Mouse (Mus musculus) E14TG2a.4 (cell line): Measurements from ENCODE around the gene Ets1.

Experiments used
- H3K27me3 ChIP-seq: 2 replicates; pipeline ENCODE4 v1.6.1; 2014; ENCODE audit warnings: low read length, control low read depth; ENCODE audit not compliant: insufficient read depth
- H3K36me3 ChIP-seq: 2 replicates; pipeline ENCODE4 v1.6.1; 2014; ENCODE audit warnings: low read length, control low read depth; ENCODE audit not compliant: insufficient read depth
- H3K4me1 ChIP-seq: replicated peaks from 2 replicates; pipeline ENCODE4 v1.6.1; 2014; ENCODE audit warnings: low read depth, low read length, control low read depth
- H3K4me3 ChIP-seq: replicated peaks from 2 replicates; pipeline ENCODE4 v1.5.1; 2014; ENCODE audit warnings: mild to moderate bottlenecking, low read length
- H3K9me3 ChIP-seq: 2 replicates; pipeline ENCODE4 v1.6.1; 2014; ENCODE audit warnings: low read length, control low read depth
- CTCF ChIP-seq: conservative IDR thresholded peaks from 2 replicates; pipeline ENCODE4 v1.5.1; 2014; ENCODE audit warnings: low read length
- NANOG ChIP-seq: IDR thresholded peaks from 2 replicates; pipeline ENCODE4 v1.6.1; 2014; ENCODE audit warnings: borderline replicate concordance, low read length, mixed read lengths
- POU5F1 ChIP-seq: IDR thresholded peaks from 2 replicates; pipeline ENCODE4 v1.6.1; 2014; ENCODE audit warnings: low read length, borderline replicate concordance

Gene Ets1

DNA sequence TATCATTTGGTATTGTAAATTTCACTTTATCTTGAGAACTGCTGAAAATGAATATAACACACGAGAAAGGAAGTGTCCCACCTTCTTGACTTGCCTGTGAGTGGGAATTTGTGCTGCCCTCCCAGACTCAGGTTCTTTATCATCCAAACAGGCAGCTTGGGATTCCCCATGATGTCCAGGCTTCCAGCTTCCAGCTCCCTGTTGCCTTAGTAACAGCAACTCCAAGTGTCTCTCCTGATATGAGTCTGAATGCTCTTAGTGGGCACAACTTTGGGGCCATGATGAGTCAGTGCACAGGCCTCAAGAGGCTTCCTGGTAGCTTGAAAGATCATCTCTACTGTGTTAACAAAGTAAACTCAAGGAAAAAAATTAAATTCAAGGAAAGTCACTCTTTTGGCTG, 142.8 kb downstream of the Ets1 start:
- H3K9me3 ChIP-seq: no peaks in the 10 kb centered on the region
- H3K36me3 ChIP-seq: no peaks in the 10 kb centered on the region
- no peak overlapping the region for H3K4me3 ChIP-seq
- no peak for TF ChIP-seq CTCF
- TF ChIP-seq POU5F1: no peak
- TF ChIP-seq NANOG: no peak
- H3K4me1 ChIP-seq: no peaks in the 10 kb centered on the region
- H3K27me3 ChIP-seq: no peaks in the 10 kb centered on the region

DNA sequence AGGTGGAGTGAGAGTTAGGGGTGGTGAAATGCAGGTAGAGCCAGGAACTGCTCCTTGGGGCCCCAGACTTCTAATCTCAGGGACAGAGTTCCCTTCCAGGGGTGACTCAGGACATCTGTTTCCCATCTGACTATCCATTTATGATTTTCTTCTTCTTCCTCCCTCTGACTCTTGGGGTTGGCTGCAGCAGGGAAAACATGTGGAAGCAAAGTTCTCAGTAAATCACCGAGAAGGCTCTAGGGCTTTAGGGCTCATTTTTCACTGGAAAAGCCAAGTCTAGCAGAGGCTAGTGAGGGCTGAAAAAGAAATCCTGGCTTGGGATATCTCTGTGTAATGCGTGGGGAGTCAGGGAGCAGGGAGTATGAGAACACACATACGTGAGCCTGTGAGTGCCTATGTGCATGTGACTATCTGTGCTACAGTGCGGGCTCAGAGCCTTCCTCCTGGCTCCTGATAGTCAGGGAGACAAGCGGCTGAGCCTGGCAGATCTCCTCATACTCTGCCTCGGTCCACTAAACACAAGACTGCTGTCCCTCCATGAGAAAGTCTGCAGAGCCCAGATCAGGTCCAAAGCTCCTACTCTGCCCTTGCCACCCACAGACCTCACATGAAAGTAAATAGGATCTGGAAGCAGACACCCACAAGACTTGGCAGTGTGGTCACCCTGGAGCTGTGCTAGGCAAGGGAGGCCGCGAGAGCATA, 146.5 kb downstream of the Ets1 start:
- no peaks in the 10 kb centered on the region for H3K27me3 ChIP-seq

DNA sequence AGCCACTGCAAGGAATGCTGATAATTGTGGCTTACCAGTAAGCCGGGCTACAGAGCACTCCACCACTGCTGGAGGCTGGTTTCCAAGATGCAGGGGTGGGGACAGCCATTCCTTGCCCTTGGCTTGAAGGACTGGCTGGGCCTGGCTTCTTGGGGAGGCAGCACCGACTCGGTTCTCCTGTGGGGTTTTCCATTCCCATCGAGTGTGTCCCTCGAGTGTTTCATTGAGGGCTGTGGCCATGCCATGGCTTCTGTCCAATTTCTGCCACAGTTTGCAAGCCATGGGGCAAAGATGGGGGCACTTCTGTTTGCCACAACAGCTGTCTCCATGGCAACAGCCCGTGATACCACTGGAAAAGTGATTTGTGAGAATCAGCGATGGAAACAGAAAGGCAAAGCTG, 151.1 kb downstream of the Ets1 start:
- no peaks in the 10 kb centered on the region for H3K27me3 ChIP-seq
- no peak overlapping the region for H3K4me3 ChIP-seq
- H3K36me3 ChIP-seq: no peaks in the 10 kb centered on the region
- H3K9me3 ChIP-seq: no peaks in the 10 kb centered on the region
- H3K4me1 ChIP-seq: no peaks in the 10 kb centered on the region
- TF ChIP-seq CTCF (no peak), NANOG (no peak)

More for the DNA sequence above, 146.5 kb downstream of the Ets1 start:
- Histone ChIP-seq H3K4me3 (no peak overlapping the region), H3K9me3 (no peaks in the 10 kb centered on the region), H3K36me3 (no peaks in the 10 kb centered on the region), H3K4me1 (no peaks in the 10 kb centered on the region)
- TF ChIP-seq NANOG: no peak

DNA sequence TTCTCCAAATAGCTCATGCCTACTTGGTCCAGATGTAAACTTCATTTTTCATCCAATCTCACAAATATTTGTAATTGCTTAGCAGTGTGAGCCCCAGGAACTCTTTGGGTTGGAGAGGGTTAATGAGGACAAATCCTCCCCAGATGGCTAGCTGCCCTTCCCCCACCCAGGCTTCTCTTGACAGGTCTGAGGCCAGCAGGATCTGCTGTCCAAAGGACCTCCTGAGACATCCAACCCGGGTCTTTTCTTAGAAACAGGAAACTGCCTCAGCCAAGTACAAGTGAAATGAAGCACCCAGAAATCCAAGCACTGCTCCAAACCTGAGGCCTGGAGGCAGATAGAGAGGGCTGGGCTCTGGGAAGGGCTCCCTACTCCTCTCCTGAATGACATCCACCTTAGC, 151.6 kb downstream of the Ets1 start:
- H3K4me3 ChIP-seq: no peak overlapping the region
- H3K36me3 ChIP-seq: no peaks in the 10 kb centered on the region
- no peaks in the 10 kb centered on the region for H3K9me3 ChIP-seq
- no peaks in the 10 kb centered on the region for H3K27me3 ChIP-seq
- TF ChIP-seq NANOG: no peak
- TF ChIP-seq CTCF: no peak
- no peak for TF ChIP-seq POU5F1
- H3K4me1 ChIP-seq: no peaks in the 10 kb centered on the region

DNA sequence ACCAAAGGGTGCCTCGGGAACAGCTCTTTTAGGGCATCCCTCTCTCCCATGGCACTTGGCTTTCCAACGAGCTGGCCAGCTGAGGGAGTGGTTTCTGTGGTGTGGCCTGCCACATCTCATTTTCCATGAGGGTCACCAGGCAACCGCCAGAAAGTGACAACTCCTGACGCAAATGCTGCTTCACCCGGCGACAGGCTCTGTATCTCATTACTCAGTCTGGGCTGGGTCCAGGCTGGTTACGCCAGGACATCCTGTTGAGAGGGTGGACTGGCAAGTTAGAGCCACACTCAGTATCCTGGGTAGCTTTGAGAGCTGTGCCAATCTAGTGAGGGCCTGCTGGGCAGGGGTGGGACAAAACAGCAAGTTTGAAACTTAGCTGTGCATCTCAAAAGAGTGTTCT, 153.3 kb downstream of the Ets1 start:
- H3K27me3 ChIP-seq: no peaks in the 10 kb centered on the region
- no peaks in the 10 kb centered on the region for H3K9me3 ChIP-seq
- no peak overlapping the region for H3K4me3 ChIP-seq
- H3K36me3 ChIP-seq: no peaks in the 10 kb centered on the region
- H3K4me1 ChIP-seq: no peaks in the 10 kb centered on the region
- TF ChIP-seq NANOG (no peak), POU5F1 (no peak), CTCF (no peak)

DNA sequence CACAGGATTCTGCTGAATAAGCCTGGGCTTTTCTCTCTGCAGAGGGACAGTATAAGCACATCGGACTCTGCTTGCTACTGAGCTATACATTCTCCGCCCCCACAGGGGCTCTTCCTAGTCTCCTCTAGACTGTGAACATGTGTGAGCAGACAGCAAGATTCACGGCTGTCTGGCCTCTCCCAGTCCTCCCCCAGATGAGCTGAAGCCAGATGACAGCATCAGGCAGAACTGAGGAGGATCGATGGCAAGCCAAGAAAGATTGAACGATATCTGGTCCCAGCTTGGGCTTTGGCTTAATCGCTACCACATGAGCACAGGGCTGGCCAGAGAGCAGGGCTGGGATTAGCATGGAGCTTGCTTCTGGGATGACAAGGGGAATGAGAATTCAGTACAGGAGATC, 155.7 kb downstream of the Ets1 start:
- no peaks in the 10 kb centered on the region for H3K36me3 ChIP-seq
- H3K9me3 ChIP-seq: no peaks in the 10 kb centered on the region
- TF ChIP-seq POU5F1 (no peak), NANOG (no peak)
- H3K4me1 ChIP-seq: no peaks in the 10 kb centered on the region
- H3K27me3 ChIP-seq: no peaks in the 10 kb centered on the region
- H3K4me3 ChIP-seq: no peak overlapping the region

DNA sequence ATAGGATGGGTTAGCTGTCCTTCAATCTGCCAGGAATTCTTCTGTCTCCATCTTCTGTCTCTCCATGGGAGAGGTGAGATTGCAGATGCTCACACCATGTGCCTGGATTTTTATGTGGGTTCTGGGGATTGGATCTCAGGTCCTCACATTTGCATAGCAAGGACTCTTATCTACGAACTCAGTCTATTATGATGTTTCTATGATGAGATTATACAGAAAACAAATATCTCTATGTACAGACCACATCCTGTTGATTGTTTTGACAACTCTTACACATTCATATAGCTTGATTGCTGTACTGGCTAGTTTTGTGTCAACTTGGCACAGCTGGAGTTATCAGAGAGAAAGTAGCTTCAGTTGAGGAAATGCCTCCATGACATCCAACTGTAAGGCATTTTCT, 162.2 kb downstream of the Ets1 start:
- Histone ChIP-seq H3K9me3 (no peaks in the 10 kb centered on the region), H3K4me1 (no peaks in the 10 kb centered on the region), H3K4me3 (no peak overlapping the region), H3K27me3 (no peaks in the 10 kb centered on the region), H3K36me3 (no peaks in the 10 kb centered on the region)
- no peak for TF ChIP-seq NANOG

DNA sequence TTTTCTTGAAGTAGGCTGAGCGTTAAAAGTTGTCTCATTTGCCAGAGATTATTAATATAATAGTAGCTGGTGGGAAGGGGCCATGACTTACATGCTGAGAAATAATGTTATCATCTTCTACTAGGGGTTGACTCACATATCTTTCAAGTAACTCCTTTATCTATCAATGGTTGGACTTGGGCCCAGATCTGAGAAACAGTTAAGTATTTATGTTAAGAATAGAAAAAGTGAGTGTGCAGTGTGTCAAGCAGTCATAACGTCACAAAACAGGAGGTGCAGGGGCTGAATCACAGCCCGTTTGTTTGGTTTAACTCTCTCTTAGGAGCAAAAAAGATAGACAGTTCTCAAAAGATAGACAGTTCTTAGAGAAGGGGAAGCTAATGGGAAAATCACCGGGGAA, 170.1 kb downstream of the Ets1 start:
- Histone ChIP-seq H3K27me3 (no peaks in the 10 kb centered on the region), H3K4me3 (no peak overlapping the region), H3K9me3 (no peaks in the 10 kb centered on the region), H3K36me3 (no peaks in the 10 kb centered on the region), H3K4me1 (no peaks in the 10 kb centered on the region)
- TF ChIP-seq CTCF (no peak), NANOG (no peak), POU5F1 (no peak)
